Mouse (Mus musculus) left cerebral cortex, adult 2 months (tissue): ENCODE measurements around the gene Gnaq. TPM values are rescaled to one million over a fixed set of nuclear protein-coding genes. Genes with fewer than 3 reads are reported as not detected.

Experiments
- DNase-seq, 2 experiments: peaks; one replicate each; pipeline ENCODE4 v3.0.0; 2021 to 2022; ENCODE audit warnings: low spot score in 2 of 2, mixed read lengths in 1 of 2; ENCODE audit errors: extremely low spot score in 1 of 2
- H3K27ac ChIP-seq: fragments of 200-600 bp; 2 replicates; pipeline ENCODE4 v1.8.1; 2022
- H3K4me3 ChIP-seq: fragments of 200-600 bp; 2 replicates; pipeline ENCODE4 v1.8.1; 2022
- CTCF ChIP-seq: fragments of 200-600 bp; IDR thresholded peaks from 2 replicates; pipeline ENCODE4 v1.8.1; 2022; ENCODE audit warnings: antibody characterized with exemption, mild to moderate bottlenecking, moderate library complexity
- intact Hi-C: fragments of 180-260 bp; cut with DNase I; formaldehyde crosslinking; loops from one replicate; pipeline ENCODE4 v1.15.1; 2025
- total RNA-seq, 2 experiments: library from RNA; stranded (reverse); gene quantifications; 2 replicates each; pipeline ENCODE4 v1.2.3; 2021

Gene Gnaq
- total RNA-seq, 2 experiments from 2014 or later = 164 to 172 TPM

DNA sequence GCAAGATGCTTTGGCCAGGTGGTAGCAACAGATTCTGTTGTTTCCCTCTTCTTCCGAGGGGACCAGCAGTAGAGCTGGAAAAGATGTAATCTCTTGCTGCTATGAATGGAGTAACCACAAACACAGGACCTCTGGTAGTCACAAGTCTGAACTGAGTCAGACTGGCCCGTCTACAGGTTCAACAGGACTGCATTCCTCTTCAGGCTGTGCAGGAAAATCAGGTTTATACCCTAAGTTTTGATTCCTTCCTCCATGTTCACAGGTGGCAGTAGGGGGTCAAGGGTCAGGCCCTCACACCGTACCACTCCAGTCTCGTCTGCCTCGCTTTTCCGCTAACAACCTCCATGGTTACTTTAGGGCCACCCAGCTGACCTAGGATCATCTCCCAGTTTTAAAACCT, 137.6 kb downstream of the Gnaq start:
- no peak for TF ChIP-seq CTCF
- no peak for DNase-seq
- intact Hi-C loops = no loop called here
- no peak overlapping the region for H3K4me3 ChIP-seq
- no peak overlapping the region for H3K27ac ChIP-seq

- no peak overlapping the region for H3K4me3 ChIP-seq
- TF ChIP-seq CTCF = no peak
- intact Hi-C loops = no loop called here
- no peak for DNase-seq
- no peak overlapping the region for H3K27ac ChIP-seq
These were observed 138.4 kb downstream of the Gnaq start for GRCm38 (mm10) chr19:16271002-16271401.

GRCm38 (mm10) chr19:16273021-16273420, 140.4 kb downstream of the Gnaq start:
- TF ChIP-seq CTCF = no peak
- no peak for DNase-seq
- no peak overlapping the region for H3K4me3 ChIP-seq
- H3K27ac ChIP-seq = no peak overlapping the region
- intact Hi-C loops = no loop called here

- no peak for TF ChIP-seq CTCF
- intact Hi-C loops = no loop called here
These were observed 147.6 kb downstream of the Gnaq start for GRCm38 (mm10) chr19:16280231-16280630.

DNA sequence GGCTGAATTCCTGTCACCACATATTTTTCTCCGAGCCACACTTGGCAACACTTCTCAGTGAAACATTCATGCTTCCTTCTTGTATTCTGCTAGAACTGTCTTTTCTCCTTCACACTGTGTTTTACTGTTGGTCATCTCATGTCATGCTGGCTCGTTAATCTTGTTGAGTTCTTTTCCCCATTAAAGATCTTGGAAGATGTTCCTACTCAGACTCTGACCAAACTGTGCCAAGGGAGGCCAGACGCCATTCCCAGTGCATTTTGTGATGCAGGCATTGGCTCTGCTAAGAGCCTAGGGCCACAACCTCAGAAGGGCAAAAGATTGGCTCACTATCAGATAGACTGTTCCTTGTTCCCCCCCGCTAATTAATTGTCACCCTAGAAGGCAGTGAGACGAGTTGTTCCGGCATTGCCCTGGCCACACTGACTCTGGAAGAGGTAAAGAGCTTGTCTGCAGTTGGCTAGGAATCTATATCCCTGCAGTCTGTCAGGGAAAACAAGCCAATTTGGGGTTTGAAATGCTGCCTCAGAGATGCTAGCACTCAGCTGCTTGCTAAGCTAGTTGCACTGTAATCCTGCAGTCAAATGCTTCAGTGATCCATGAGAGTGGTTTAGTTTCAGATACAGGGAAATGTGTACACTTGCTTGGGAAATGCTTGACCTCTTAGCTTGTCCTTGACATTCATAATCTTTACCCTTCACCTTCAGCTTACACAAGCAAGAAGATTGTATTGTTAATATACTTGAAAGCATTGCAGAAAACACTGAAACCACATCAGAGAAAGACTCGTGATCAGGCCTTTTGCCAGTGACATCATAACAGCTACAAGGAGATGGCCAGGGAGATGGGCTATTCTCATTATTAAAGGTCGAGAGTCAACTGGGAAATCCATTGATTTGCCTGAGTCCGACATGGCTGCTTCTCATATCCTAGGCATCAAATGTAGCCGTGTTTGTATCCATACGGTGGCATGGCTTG, 152.7 kb downstream of the Gnaq start:
- H3K27ac ChIP-seq = peak overlapping the region; percentile 36
- no peak for TF ChIP-seq CTCF
- DNase-seq = no peak
- H3K4me3 ChIP-seq = no peak overlapping the region
- intact Hi-C loops = no loop called here

More at GRCm38 (mm10) chr19:16280231-16280630, 147.6 kb downstream of the Gnaq start:
- Histone ChIP-seq H3K4me3 (no peak overlapping the region), H3K27ac (no peak overlapping the region)
- no peak for DNase-seq

DNA sequence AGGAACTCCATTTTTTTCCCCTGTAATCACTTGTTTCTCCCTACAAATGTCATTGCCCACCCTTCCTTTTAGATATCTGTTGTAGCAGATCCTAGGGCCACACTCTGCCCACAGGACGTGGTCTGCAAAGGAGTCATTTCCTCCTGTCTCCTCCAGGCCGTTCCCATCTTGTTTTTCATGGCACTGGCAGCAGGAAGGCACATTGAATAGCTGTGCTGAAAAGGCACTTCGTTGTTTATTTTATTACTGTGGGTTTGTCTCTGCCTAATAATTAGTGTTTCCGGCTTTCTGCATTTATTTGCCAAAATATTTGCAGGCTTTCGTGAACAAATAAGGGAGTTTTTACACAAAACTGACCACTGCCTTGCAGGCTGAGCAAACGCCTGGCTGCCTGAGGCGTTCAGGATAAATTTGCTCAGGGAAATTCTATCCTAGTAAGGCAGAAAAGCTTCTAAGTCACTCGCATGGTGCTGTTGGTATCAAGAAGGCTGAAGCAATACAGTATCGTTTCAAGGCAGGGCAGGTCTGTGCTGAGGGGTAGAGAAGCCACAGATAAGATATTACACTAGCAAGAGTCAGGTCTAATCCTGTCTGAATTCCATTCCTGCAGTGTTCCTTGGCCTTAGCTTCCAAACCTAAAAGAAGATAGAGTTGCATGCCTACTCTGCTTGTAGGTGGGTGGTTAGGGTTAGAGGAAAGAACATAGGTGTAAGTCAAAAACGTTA, 154.0 kb downstream of the Gnaq start:
- TF ChIP-seq CTCF = no peak; the same call in 1 of the 2 replicates
- DNase-seq = no peak
- H3K27ac ChIP-seq = peak overlapping the region; percentile 0; the same call in 1 of the 2 replicates
- intact Hi-C loops = no loop called here
- no peak overlapping the region for H3K4me3 ChIP-seq

GRCm38 (mm10) chr19:16287307-16287706, 154.7 kb downstream of the Gnaq start:
- Histone ChIP-seq H3K27ac (no peak overlapping the region), H3K4me3 (no peak overlapping the region)
- intact Hi-C loops = no loop called here
- TF ChIP-seq CTCF = no peak
- no peak for DNase-seq

GRCm38 (mm10) chr19:16287971-16288370, 155.3 kb downstream of the Gnaq start:
- Histone ChIP-seq H3K27ac (no peak overlapping the region), H3K4me3 (no peak overlapping the region)
- intact Hi-C loops = no loop called here
- TF ChIP-seq CTCF = no peak
- DNase-seq = no peak

DNA sequence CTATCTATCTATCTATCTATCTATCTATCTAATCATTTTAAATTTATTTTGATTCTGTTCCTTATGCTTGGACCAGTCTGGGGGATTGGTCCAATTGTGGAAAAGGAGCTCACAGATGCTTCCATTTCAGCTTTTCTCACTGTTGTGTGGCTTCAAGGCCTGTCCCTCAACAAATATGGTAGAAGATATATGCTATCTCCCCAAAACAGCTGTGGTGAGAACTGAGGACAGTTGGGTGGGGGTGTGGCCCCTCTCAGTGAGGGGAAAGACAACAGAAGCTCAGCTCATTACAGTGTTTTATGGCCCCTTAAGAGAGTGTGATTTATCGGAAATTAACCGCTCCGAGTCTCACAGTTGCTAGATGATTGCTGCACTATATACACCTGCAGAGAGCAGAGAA, 158.5 kb downstream of the Gnaq start:
- no peak for DNase-seq
- TF ChIP-seq CTCF = no peak
- no peak overlapping the region for H3K27ac ChIP-seq
- H3K4me3 ChIP-seq = no peak overlapping the region
- intact Hi-C loops = no loop called here

GRCm38 (mm10) chr19:16292056-16292608, 159.5 kb downstream of the Gnaq start:
- no peak for DNase-seq
- intact Hi-C loops = no loop called here
- Histone ChIP-seq H3K4me3 (no peak overlapping the region), H3K27ac (peak overlapping the region; percentile 4; the same call in 1 of the 2 replicates)
- no peak for TF ChIP-seq CTCF

- Histone ChIP-seq H3K27ac (peak overlapping the region; percentile 55), H3K4me3 (no peak overlapping the region)
- no peak for TF ChIP-seq CTCF
- intact Hi-C loops = no loop called here
- no peak for DNase-seq
These were observed 160.3 kb downstream of the Gnaq start for GRCm38 (mm10) chr19:16292978-16293377.

- Histone ChIP-seq H3K27ac (no peak overlapping the region), H3K4me3 (no peak overlapping the region)
- no peak for DNase-seq
- intact Hi-C loops = no loop called here
- TF ChIP-seq CTCF = no peak
These were observed 167.8 kb downstream of the Gnaq start for GRCm38 (mm10) chr19:16300413-16300812.
